Mouse (Mus musculus) megakaryocyte, embryonic 14.5 days (primary cell): ENCODE data around the gene Zfp362. TPM values are rescaled to one million over a fixed set of nuclear protein-coding genes. Genes with fewer than 3 reads are reported as not detected.

ENCODE experiments used
- H3K27me3 ChIP-seq: replicated peaks from 2 replicates; pipeline ENCODE3; 2012; ENCODE audit warnings: inconsistent platforms
- H3K36me3 ChIP-seq: replicated peaks from 2 replicates; pipeline ENCODE3; 2012; ENCODE audit warnings: low read length, inconsistent platforms, mixed read lengths
- H3K4me1 ChIP-seq: 2 replicates; pipeline ENCODE4 v1.6.1; 2012; ENCODE audit warnings: inconsistent platforms
- H3K4me3 ChIP-seq: replicated peaks from 2 replicates; pipeline ENCODE3; 2012; ENCODE audit warnings: moderate library complexity, mild to moderate bottlenecking, inconsistent platforms
- H3K9me3 ChIP-seq: 2 replicates; pipeline ENCODE4 v1.6.1; 2012; ENCODE audit warnings: inconsistent platforms
- FLI1 ChIP-seq: IDR thresholded peaks from 2 replicates; pipeline ENCODE4 v1.6.1; 2012; ENCODE audit warnings: low read length, inconsistent platforms, mixed read lengths
- GATA1 ChIP-seq: IDR thresholded peaks from 3 replicates; pipeline ENCODE4 v1.6.1; 2012; ENCODE audit warnings: mixed read lengths, low read length, inconsistent platforms, borderline replicate concordance
- polyA plus RNA-seq: library from polyadenylated mRNA; stranded (reverse); fragments of >175 nt; gene quantifications from 2 replicates; pipeline ENCODE4 v1.2.3, GENCODE M21; 2012; ENCODE audit warnings: low replicate concordance; ENCODE audit not compliant: insufficient read depth

Gene Zfp362
- 78.0 and 89.8 TPM in 2 replicates for polyA plus RNA-seq

DNA sequence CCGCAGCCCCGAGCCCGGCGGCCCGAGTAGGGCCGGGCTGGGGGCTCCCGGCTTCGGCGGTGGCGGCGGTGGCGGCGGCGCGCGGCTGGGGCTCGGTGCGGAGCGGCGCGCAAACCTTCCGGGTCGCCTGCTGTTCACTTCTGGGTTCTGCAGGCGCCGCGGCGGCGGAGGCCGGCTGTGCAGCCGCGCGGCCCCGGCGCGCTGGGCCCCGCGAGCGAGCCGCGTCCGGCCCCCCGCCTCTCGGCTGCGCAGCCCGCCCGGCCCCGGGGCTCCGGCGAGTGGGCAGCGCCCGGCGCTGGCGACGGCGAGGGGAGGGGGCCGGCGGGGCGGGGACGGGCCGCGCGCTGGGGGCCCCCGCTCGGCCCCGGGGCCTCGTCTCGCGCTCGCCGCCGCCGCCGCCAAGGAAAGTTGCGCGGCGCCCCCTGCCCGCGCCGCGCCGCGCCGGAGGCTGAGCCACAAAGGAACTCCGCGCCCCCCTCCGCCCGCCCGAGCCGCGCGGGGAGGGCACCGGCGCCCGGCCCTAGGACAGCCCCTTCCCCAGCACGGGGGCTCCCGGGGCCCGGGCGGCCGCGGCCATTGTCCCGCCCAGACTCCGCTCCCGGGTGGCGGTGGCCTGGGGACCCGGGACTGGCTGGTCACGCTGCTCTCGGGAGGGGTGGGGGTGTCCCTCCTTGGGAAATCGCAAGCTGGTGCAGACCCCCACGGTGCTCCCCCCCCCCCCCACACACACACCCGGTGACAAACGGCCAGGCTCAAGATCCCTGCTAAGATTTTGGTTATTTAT is at the start of gene Zfp362:
Zfp362 (minus strand) TSS at position 3 of the 784 bp plus-strand sequence.
- peaks cover 5% of the 10 kb centered on the region; the same call in 1 of the 2 replicates for H3K9me3 ChIP-seq
- peaks cover 73% of the 10 kb centered on the region for H3K4me1 ChIP-seq
- peaks cover 16% of the 10 kb centered on the region for H3K36me3 ChIP-seq
- TF ChIP-seq GATA1 (no peak), FLI1 (no peak)
- peak within 1 kb of the TSS; percentile 93 for H3K4me3 ChIP-seq
- no peaks in the 10 kb centered on the region for H3K27me3 ChIP-seq

DNA sequence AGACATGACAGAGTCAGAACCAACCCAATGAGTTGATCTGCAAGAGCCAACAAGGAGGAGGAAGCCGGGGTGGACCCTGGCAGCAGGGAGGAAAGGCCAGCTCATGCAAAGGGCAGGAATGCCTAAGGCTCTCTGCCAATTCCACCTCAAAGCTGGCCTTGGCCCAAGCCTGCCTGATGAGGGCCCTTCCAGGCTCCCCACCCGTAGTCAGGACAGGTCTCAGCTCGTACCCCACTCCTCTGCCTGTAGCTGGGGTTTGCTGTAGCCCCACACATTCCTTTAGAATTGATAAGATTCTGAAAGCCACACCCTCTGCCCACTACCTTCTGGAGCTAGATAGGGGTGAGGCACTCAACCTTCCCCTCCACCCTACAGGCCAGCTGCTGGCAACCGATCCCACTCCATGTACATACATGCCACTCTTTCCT is 49.8 kb upstream of the Zfp362 start:
- Histone ChIP-seq H3K36me3 (no peaks in the 10 kb centered on the region), H3K4me1 (peaks cover 4% of the 10 kb centered on the region; the same call in 1 of the 2 replicates), H3K4me3 (no peak overlapping the region)

DNA sequence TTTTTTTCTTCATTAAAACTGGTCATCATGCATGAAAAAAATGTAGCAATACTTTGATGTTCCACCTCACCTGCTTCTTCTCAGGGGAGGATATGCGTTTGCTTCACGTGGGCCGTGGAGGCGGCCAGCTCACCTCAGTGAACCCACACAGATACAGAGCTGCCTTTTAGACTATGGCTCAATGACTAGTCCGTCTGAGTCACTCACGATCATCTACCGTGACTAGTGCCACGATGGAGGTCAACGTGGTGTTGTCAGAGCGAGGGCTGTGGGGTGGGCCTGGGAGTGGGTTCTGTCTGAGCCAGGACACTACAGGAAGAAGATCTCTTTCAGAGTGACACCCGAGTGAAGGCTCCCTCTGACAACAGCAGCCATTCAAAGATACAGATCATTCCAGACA is 47.3 kb upstream of the Zfp362 start:
- no peak for TF ChIP-seq GATA1
- TF ChIP-seq FLI1: no peak
- H3K4me1 ChIP-seq: peaks cover 9% of the 10 kb centered on the region; the same call in 1 of the 2 replicates

More for the DNA sequence above, 49.8 kb upstream of the Zfp362 start:
- Histone ChIP-seq H3K9me3 (peaks cover 13% of the 10 kb centered on the region), H3K27me3 (peaks cover 35% of the 10 kb centered on the region)
- TF ChIP-seq FLI1: no peak
- no peak for TF ChIP-seq GATA1

DNA sequence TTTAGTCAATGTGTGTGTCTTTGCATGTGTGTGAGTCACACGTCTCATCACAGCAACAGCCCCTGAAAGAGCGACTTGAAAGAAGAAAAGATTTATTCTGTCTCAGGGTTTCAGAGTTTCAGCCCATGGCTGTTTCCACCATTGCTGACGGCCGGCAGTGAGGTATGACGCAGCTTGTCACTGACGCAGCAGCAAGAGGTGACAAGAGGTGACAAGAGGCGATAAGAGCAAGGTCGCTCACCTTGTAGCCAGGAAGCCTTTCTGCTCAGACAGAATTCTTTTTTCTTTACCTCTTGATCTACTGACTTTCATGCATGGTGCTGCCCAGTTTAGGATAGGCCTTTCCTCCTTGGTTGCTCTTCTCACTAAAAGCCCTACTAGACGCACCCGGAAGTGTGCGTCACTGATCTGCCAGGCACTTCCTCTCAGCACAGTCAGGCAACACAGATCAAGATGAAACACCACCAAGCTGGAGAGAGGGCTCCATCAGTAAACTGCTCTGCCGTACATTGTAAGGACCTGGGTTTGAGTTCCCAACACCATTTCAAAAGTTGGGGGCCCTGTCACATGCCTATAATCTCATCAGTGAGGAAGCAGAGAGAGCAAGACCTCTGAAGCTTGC is 46.5 kb upstream of the Zfp362 start:
- Histone ChIP-seq H3K4me1 (peaks cover 7% of the 10 kb centered on the region; the same call in 1 of the 2 replicates), H3K9me3 (peaks cover 8% of the 10 kb centered on the region), H3K36me3 (no peaks in the 10 kb centered on the region), H3K27me3 (peaks cover 45% of the 10 kb centered on the region), H3K4me3 (no peak overlapping the region)
- TF ChIP-seq GATA1 (no peak), FLI1 (no peak)

More for the DNA sequence above, 47.3 kb upstream of the Zfp362 start:
- Histone ChIP-seq H3K4me3 (no peak overlapping the region), H3K36me3 (no peaks in the 10 kb centered on the region), H3K9me3 (peaks cover 8% of the 10 kb centered on the region), H3K27me3 (peaks cover 45% of the 10 kb centered on the region)

DNA sequence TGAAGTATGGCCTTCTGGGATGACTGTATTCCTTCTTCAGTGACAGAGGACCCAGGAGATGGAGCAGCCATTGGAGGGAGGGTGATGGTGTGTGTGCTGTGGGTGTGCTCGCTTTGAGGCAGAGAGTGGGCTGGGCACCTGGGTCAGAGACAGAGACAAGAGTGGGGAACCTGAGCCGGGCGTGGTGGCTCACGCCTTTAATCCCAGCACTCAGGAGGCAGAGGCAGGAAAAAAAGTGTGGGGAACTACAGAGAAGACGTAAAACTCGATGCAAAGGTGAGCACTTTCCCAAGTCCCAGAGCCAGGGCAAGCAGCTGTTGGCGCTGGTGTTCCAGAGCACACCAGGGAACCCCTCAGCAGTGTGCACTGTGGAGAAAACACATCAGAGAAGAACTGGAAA is 43.8 kb upstream of the Zfp362 start:
- peaks cover 6% of the 10 kb centered on the region; the same call in 1 of the 2 replicates for H3K4me1 ChIP-seq
- no peak for TF ChIP-seq FLI1
- no peak for TF ChIP-seq GATA1
- H3K4me3 ChIP-seq: no peak overlapping the region
- H3K9me3 ChIP-seq: peaks cover 5% of the 10 kb centered on the region
- peaks cover 54% of the 10 kb centered on the region for H3K27me3 ChIP-seq
- no peaks in the 10 kb centered on the region for H3K36me3 ChIP-seq

DNA sequence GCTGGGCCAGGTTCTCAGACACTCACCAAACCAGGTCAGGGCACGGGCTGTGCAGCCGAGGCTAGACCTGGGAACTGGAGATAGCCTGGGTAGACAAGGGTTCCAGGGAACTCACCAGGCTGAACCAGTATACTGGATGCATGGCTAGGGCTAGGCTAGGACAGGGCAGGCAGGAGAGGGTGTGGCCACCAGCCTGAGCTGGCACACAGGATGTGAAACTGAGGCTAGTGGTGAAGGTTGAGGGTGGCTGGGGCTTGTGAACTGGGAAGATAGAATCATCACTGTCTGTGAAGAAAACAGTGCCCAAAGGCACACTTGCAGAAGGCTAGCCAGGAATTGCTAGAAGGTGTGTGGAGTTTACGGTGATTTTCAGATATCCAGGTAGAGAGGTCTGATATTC is 43.1 kb upstream of the Zfp362 start:
- peaks cover 7% of the 10 kb centered on the region; the same call in 1 of the 2 replicates for H3K4me1 ChIP-seq
- 0 out of 3 replicates have a peak, but pooled peaks have one; percentile 23 for TF ChIP-seq GATA1
- TF ChIP-seq FLI1: no peak
- H3K27me3 ChIP-seq: peaks cover 59% of the 10 kb centered on the region
- peak overlapping the region; percentile 18 for H3K4me3 ChIP-seq
- no peaks in the 10 kb centered on the region; the same call in 1 of the 2 replicates for H3K9me3 ChIP-seq
- no peaks in the 10 kb centered on the region for H3K36me3 ChIP-seq

DNA sequence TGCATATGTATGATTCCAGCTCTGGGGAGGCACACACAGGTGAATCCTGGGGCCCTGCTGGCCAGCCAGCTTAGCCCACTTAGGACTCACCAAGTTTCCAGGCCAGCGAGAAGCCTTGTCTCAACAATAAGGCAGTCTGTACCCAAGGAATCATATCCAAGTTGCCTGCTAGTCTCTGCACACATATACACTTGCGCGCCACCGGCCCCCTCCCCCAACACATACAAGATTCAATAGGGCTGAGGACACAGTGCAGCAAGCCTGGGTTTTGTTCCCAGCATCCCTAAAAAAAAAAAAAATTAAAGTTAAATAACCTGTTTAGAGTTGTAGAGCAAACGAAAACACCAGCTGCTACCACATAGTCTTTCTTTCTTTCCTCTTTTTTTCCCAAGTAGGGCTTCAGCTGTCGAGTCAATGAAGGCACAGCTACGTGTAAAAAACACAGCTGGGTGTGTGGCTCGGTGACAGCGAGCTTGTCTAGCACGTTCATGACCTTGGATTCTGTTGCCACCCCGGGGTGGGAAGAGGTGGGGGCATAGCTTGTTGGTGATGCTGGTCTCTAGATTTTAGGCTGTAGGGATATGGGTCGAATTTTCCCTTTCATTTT is 39.6 kb upstream of the Zfp362 start:
- no peaks in the 10 kb centered on the region for H3K36me3 ChIP-seq
- H3K27me3 ChIP-seq: peaks cover 73% of the 10 kb centered on the region
- H3K4me1 ChIP-seq: peaks cover 14% of the 10 kb centered on the region
- H3K9me3 ChIP-seq: no peaks in the 10 kb centered on the region
- TF ChIP-seq FLI1 (no peak), GATA1 (no peak)
- H3K4me3 ChIP-seq: no peak overlapping the region

DNA sequence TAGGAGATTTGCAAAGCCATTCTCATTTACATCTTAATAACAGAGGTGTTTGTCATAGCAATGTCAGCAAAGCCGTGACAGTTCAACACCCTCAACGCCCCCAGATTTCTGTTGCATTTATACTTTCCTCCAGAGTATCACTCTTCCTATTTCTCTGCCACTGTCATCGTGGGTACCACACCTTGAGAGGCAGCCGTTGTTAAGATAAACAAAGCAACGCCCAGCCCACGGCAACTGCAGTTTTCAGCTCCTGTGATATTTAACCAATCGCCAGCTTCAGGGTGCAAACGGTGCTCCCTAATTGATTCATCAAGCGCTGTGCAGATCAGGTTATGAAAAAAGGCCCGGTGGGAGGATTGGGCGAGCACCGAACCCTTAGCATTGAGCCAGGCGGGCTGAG is 38.7 kb upstream of the Zfp362 start:
- Histone ChIP-seq H3K4me3 (no peak overlapping the region), H3K4me1 (peaks cover 14% of the 10 kb centered on the region), H3K9me3 (no peaks in the 10 kb centered on the region), H3K36me3 (no peaks in the 10 kb centered on the region), H3K27me3 (peaks cover 75% of the 10 kb centered on the region)
- no peak for TF ChIP-seq FLI1
- TF ChIP-seq GATA1: no peak

DNA sequence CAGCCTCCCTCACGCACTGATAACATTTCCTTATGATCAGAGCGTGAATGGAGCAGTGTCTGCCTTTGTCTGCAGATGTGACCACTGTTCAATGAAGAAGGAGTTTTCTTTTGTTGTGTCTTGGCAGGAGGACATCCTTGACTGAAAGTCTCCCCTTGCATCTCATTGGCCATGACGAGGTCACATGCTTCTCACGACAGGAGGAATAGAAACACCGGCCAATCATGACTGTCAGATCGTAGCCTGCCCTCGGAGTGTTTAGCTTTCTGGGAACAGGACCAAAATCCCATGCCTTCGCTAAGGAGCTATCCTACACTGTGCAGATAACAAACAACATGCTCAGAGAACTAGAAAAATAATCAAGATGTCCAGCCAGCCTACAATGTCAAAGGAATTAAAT is 35.4 kb upstream of the Zfp362 start:
- Histone ChIP-seq H3K36me3 (no peaks in the 10 kb centered on the region), H3K9me3 (no peaks in the 10 kb centered on the region), H3K4me3 (no peak overlapping the region), H3K4me1 (peaks cover 16% of the 10 kb centered on the region), H3K27me3 (peaks cover 81% of the 10 kb centered on the region)
- TF ChIP-seq FLI1 (no peak), GATA1 (no peak)
